Mouse (Mus musculus) lung, adult 18-20 months (tissue): Measurements from ENCODE around the gene Aspscr1.

Experiments
- DNase-seq, 2 experiments: peaks; one replicate each; pipeline ENCODE4 v3.0.0; 2022; ENCODE audit warnings: mixed read lengths in 2 of 2

The Aspscr1 gene

GRCm38 (mm10) chr11:120684660-120685059, 11.9 kb downstream of the Aspscr1 start:
- DNase-seq, result peak; percentile 78 to 87

DNA sequence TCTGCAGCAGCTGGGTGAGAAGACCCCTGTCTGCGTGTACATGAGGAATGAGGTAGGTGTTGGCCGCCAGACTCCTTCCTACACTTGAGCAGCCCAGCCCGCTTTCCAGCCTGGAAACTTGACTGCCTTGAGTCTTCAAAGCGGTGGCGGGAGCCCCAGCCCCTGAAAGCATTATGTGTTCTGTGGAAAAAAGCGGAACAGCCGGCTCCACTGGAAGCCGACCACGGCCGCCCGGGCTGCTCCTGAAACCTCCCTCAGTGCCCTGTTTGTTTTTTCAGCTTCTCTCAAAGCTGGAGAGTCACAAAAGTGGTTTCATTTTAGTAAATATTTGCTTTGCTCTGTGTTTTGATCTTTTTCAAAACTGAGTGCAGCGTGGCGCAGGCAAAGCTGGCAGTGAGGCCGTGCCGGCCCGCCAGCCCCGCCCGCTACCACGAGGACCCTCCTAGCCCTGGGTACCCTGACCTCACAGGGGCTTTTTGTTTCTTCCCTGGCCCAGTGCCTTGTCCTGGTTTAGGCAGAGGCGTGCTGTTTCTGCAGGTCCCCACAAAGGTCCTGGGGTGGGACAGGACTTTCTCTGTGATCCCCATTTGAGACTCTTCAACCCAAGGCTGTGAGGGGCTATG, 14.0 kb downstream of the Aspscr1 start:
- peak; percentile 75 to 82 for DNase-seq

DNA sequence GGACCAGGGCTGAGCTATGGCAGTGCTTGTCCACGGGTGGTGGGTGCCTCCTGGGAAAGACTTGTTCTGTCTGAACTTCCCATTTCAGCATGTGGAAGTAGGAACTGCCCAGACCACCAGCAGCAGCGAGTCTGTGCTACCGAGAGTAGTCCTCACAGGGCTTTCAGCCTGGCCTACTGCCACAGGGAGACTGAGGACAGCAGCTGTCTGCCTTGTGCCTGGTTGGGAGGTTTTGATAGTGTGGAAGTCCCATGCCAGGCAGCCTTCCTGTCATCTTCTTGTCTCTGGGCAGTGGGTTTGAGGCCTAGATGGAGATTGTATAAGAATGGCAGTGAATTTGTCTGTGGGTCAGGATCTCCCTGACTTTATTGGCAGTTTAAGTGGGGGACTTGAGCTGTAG, 16.6 kb downstream of the Aspscr1 start:
- DNase-seq, result no peak

- peak in 1 of 2 experiments; percentile 50 for DNase-seq
These were observed 19.8 kb downstream of the Aspscr1 start for GRCm38 (mm10) chr11:120692471-120693011.

DNA sequence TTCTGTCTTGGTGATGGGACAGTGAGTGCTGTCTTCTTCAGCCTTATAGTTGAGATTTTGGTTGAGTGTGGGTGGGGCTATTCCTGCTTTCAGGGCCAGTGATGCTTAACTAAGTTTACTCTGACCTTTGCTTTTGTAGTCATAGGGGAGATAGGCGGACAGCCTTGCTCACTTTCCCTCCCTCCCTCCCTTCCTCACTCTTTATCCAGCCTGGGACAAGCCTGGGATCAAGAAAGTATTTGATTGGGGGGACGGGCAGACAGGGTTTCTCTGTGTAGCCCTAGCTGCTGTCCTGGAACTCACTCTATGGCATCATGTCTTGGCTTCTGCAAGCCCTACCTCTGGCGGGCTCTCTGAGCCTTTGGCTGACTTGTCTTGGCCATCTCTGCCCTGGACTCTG, 20.7 kb downstream of the Aspscr1 start:
- DNase-seq, result no peak

GRCm38 (mm10) chr11:120695184-120695583, 22.4 kb downstream of the Aspscr1 start:
- no peak for DNase-seq

DNA sequence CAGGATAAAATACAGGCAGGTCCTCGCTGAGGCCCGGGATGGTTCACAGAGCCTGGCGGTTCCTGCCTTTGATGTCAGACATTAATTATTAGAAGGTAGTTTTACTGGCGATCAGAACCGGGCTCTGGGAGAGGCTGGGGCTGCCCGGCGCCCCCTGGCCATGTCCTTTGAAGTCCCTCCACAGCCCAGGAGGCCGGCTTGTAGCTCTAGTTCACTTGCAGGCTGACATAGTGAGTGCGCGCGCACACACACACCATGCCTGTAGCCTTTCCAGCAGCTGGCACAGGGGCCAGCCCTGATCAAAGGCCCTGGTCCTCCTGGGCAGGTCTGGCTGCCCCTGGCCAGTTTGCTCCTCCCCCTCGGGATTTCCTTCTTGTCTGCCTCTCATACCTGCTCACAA, 22.9 kb downstream of the Aspscr1 start:
- no peak for DNase-seq

DNA sequence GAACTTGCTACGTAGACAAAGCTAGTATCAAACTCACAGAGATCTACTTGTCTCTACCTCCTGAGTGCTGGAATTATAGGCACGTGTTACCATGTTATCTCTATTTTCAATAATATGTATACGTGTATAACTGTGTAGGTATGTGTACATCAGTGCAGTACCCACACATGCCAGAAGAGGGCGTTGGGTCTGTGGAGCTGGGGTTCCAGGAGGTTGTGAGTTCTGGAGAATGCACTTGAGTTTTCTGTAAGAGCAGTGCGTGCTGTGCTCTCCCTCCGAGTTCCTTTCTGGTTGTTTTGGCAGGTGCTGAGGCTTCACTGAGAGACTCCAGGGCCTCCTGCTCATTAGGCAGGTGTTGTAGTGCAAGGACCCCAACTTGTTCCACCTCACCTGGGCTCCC, 23.8 kb downstream of the Aspscr1 start:
- no peak for DNase-seq

DNA sequence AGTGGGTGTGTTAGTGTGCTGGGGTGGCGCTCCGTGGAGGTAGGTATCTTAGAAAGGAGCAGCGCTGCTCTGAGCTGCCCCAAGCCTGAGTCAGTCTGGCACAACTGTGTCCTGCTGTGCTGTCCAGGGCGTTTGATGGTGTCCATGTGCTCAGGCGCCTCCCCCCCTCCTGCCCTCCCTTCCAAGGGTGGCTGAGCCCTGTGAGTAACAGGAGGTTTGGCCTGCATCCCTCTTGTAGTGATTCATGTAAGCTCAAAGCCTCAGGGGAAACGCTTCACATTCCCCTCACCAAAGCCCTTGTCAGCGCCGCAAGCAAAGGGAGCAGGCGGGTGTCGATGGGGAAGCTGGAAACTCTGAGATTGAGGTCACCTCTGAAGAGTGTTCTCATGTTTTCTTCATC, 25.0 kb downstream of the Aspscr1 start:
- DNase-seq, result peak; percentile 42 to 58

DNA sequence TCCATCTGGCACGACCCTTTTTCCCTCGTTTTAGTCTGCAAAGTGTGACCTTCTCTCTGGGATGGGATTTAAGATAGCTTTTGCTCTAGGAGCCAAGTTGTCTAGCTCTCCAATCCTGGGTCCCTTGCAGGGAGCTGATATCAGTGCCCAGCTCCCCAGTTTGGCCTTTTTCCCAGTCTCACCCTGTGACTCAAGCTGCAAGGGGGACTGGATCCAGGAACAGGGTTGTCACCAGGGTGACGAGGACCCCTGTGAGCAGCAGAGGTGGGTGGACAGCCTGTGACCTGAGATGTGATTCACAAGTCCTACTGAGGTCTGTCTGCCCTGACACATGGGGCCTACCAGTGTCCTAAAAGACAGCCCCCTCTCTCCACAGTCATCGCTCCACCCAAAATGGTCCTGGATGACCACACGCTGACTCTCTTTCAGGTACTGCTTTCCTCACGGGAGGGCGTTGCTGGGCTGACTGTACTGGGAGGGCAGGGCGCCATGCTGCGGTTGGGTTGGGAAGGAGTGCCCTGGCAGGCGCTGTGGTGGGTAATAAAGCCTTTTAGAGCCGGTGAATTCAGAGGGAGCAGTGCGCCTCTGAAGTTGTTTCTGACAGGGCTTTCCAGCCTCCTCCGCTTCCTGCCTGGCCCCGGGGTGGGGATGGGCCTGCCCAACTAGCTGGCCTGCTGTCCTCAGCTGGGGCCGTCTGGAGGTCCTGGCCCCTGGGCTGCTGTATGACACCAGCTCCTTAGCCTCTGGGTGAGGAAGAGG, 31.1 kb downstream of the Aspscr1 start:
- DNase-seq, result no peak

- peak; percentile 48 to 50 for DNase-seq
These were observed 31.9 kb downstream of the Aspscr1 start for GRCm38 (mm10) chr11:120704486-120705325.

DNA sequence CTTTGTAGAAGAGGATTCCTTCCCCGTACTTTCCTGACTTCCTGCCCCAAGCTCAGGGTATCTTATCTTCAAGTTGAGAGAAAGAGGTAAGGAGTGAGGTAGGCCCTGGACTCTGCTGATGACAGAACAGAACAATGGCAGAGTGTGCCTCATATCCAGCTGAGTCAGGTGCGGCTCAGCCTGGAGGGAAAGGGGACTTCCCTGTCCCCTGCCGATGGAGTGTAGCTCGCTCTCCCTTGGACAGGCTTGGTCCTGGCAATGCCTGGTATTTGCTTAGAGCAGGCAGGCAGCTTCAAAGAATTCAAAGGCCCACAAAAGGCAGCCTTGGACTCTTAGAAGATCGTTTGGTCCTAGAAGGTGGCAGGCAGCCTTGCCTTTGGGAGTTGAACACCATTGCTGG, 33.3 kb downstream of the Aspscr1 start:
- no peak for DNase-seq

- no peak for DNase-seq
These were observed 34.5 kb downstream of the Aspscr1 start for GRCm38 (mm10) chr11:120707225-120707624.

- DNase-seq, result no peak
These were observed 35.2 kb downstream of the Aspscr1 start for GRCm38 (mm10) chr11:120707969-120708368.

GRCm38 (mm10) chr11:120709551-120709950, 36.8 kb downstream of the Aspscr1 start:
- DNase-seq, result no peak

DNA sequence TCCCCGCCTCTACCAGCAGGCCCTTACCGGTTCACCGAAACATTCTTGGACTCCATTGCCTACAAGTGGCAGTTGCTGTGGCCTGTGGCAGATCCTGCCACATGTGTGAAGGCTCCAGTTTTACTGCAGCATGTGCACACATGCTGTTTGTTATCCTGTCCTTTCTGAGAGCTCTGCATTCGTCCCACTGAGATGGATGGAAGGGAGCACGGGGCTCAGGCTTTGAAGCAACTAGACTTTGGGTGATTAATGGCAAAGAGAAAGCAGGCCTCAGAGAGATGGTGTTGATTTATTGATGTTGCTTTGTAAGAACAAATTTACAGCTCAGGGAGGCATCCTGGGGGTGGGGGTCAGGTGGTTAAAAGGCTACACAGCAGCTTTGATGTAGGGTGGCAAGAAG, 37.9 kb downstream of the Aspscr1 start:
- DNase-seq, result no peak

DNA sequence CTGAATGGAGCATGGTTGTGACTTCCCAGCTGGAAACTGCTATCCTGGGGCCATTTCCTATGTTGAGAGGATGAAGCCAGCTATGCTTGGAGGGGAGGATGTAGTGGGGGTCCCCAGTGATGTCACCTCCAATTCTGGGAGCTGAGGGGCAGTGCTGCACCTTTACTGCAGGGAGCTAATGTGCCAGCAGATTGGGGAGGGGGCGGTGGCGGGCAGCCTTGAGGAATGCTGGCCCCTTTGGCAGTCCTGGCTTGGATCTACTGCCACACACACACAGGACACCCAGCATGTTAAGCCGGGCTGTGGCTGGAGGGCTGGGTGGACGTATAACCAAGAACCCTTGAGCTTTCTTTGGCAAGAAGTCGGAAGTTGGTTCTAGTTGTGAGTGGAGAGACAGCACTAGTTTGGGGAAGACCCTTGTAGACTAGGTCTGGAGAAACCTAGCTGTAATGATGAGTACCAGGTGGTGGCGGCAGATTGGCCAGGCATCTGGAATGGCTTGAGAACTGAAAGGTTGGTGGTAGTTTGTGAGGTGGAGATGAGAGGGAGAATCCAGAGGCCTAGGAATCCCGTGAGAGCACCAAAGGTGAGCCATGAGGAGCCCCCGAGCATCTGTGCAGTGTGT, 39.3 kb downstream of the Aspscr1 start:
- no peak for DNase-seq

- peak; percentile 46 to 56 for DNase-seq
These were observed 40.2 kb downstream of the Aspscr1 start for GRCm38 (mm10) chr11:120712771-120713568.

DNA sequence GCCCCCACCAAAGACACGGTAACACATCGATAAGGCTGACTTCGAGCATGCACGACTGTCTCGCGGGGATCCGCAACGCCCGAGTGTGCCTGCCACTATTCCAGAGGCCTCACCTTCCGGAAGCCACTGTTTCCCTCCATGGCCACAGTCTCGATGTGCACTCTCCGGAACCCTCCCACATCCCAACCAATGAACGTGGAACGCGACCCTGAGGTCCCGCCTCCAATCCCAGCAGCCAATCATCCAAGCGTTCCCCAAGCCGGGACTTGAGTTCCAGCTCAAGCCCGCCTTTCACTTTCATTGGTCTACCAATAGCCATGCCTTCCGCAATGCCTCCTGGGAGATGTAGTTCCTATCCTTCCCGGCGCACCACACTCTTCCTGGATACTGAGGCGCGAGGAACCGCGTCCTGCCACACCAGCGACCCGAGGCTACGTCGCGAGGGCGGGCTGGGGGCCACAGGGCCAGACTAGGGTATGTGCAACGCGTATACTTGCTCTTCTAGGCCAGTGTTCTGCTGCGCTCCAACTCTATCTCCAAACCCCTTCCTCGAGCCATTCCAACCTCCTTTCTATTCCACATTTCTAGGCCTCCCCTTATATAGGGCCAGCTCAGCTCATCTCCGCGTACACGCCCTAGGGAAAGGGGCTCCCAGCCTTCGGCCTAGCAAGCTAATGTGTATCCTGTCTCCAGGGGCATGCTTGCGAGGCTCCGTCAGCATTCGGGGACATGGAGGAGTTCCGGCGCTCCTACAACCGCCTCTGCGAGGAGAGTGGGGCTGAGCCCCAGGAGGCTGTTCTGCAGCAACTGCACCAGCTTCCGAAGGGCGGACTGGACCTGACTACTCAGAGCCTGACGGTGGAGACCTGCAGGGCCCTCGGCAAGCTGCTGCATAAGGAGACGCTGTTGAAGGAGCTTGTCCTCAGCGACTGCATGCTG, 41.1 kb downstream of the Aspscr1 start, which contains the start of the genes Cenpx and Lrrc45:
Gene Cenpx, minus strand, starts transcription at position 159 of the 939 bp plus-strand sequence.
Gene Lrrc45, plus strand, starts transcription at position 346 of the 939 bp plus-strand sequence.
- peak; percentile 99 for DNase-seq

DNA sequence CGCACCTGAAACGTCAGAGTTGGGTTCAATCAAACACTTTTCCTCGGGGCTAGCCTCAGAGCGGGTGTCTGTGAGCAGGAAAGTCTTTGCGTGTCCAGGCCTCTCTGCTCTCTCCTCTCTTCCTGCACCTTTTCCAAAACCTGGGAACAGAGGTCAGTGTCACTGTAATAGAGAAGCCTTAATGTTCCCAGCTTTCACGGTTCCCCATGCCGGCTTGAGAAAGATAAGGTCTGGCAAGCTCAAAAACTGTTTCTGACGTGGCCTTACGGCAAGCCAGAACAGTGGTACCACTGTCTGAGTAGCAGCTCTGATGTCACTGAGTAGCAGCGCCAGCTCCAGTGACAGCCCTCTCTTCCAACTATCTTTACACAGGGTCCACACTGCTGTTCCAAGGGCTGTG, 41.8 kb downstream of the Aspscr1 start:
- no peak for DNase-seq

GRCm38 (mm10) chr11:120715131-120715530, 42.4 kb downstream of the Aspscr1 start:
- no peak for DNase-seq
